ENCODE assay signal across 25 mouse cellular contexts in the genomic region with DNA sequence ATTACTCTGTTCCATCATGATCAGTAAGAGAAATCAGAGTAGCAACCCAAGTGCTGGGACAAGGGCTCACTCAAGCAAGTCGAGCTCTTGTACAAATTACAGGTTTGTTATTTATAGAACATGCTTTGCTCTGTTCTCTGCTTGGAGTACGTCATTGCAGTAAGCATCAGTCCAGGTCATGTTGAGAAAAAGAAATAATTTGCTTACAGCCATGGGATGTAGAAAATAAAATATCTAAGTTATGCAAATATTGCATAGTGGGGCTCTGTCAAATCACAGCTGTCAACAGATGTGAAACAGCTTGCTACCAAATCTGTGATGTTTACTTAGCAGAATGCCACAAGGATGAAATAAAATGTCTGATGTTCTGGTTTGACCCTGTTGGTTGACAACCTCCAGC.
"Had no signal": no experiment of that assay in that cellular context is flagged by ENCODE, and none has a peak within 500 bp of the region (broad histone marks: within the 10 kb centered on the region; RNA-seq: fewer than 3 reads in every experiment).

No protein-coding gene starts in this region.

- H3K4me1 ChIP-seq: heart, embryonic 13.5 days; heart, embryonic 15.5 days; hindbrain, embryonic 13.5 days; hindbrain, embryonic 15.5 days; kidney, embryonic 15.5 days; limb, embryonic 10.5 days; limb, embryonic 12.5 days had no signal

- H3K36me3 ChIP-seq: heart, embryonic 13.5 days; heart, embryonic 15.5 days; hindbrain, embryonic 13.5 days; hindbrain, embryonic 15.5 days; kidney, embryonic 15.5 days; limb, embryonic 10.5 days; limb, embryonic 12.5 days had no signal

- DNase-seq: forebrain, postnatal 0 days; gastrocnemius, postnatal 14 days; gastrocnemius, postnatal 36 days; heart, adult 11 months; heart, adult 2 months; heart, postnatal 14 days; heart, postnatal 36 days; kidney, adult 11 months; kidney, adult 2 months; kidney, adult 9 months; kidney, postnatal 14 days; kidney, postnatal 36 days had no signal

- H3K27ac ChIP-seq: heart, adult 2 months; heart, embryonic 13.5 days; heart, embryonic 15.5 days; hindbrain, embryonic 13.5 days; hindbrain, embryonic 15.5 days; hindbrain, postnatal 0 days; kidney, embryonic 15.5 days; kidney, postnatal 0 days; layer of hippocampus, adult 2 months; left cerebral cortex, adult 2 months; limb, embryonic 10.5 days; limb, embryonic 12.5 days had no signal

- H3K4me3 ChIP-seq: heart, adult 2 months; heart, embryonic 13.5 days; heart, embryonic 15.5 days; hindbrain, embryonic 13.5 days; hindbrain, embryonic 15.5 days; kidney, embryonic 15.5 days; layer of hippocampus, adult 2 months; left cerebral cortex, adult 2 months; limb, embryonic 10.5 days; limb, embryonic 12.5 days had no signal

- ATAC-seq: forebrain, postnatal 0 days; hindbrain, postnatal 0 days; intestine, embryonic 16.5 days had no signal

- H3K9me3 ChIP-seq: heart, embryonic 13.5 days; heart, embryonic 15.5 days; hindbrain, embryonic 13.5 days; hindbrain, embryonic 15.5 days; kidney, embryonic 15.5 days; limb, embryonic 10.5 days; limb, embryonic 12.5 days had no signal

- H3K27me3 ChIP-seq: heart, embryonic 13.5 days; heart, embryonic 15.5 days; hindbrain, embryonic 13.5 days; hindbrain, embryonic 15.5 days; kidney, embryonic 15.5 days; limb, embryonic 12.5 days had no signal

- H3K4me2 ChIP-seq: heart, embryonic 11.5 days; heart, embryonic 13.5 days; heart, embryonic 15.5 days; hindbrain, embryonic 13.5 days; hindbrain, embryonic 15.5 days; kidney, embryonic 15.5 days; limb, embryonic 12.5 days had no signal

- H3K9ac ChIP-seq: forebrain, postnatal 0 days; heart, embryonic 13.5 days; heart, embryonic 15.5 days; hindbrain, embryonic 13.5 days; hindbrain, embryonic 15.5 days; kidney, embryonic 15.5 days; limb, embryonic 12.5 days had no signal
